Mouse (Mus musculus) forebrain, embryonic 11.5 days (tissue): ENCODE measurements around the gene Actn2. TPM values are rescaled to one million over a fixed set of nuclear protein-coding genes. Genes with fewer than 3 reads are reported as not detected.

Source experiments
- ATAC-seq: fragments of 200-750 bp; cut with Nextera tagmentation; replicated peaks from 2 replicates; pipeline ENCODE4 v1.8.0; 2017; ENCODE audit warnings: moderate TSS enrichment; ENCODE audit not compliant: low FRiP score
- DNase-seq: peaks from one replicate; pipeline ENCODE4 v3.0.0-alpha.2; 2017; ENCODE audit warnings: low spot score
- H3K27ac ChIP-seq: fragments of 300-500 bp; sonication (generic); 2 replicates; pipeline ENCODE4 v1.5.1; 2014; ENCODE audit warnings: low read depth, low read length
- H3K27me3 ChIP-seq: fragments of 300-500 bp; sonication (generic); 2 replicates; pipeline ENCODE4 v1.6.1; 2014; ENCODE audit warnings: mild to moderate bottlenecking, low read length, mixed read lengths; ENCODE audit not compliant: control insufficient read depth, insufficient read depth
- H3K36me3 ChIP-seq: fragments of 300-500 bp; sonication (generic); 2 replicates; pipeline ENCODE4 v1.6.1; 2014; ENCODE audit warnings: mild to moderate bottlenecking, low read length, moderate library complexity, mixed read lengths; ENCODE audit not compliant: control insufficient read depth, insufficient read depth
- H3K4me1 ChIP-seq: fragments of 300-500 bp; sonication (generic); replicated peaks from 2 replicates; pipeline ENCODE4 v1.6.1; 2014; ENCODE audit warnings: low read length, mixed read lengths; ENCODE audit not compliant: control insufficient read depth, insufficient read depth
- H3K4me2 ChIP-seq: fragments of 300-500 bp; sonication (generic); 2 replicates; pipeline ENCODE4 v1.6.1; 2014; ENCODE audit warnings: low read depth, mild to moderate bottlenecking, low read length, moderate library complexity, mixed read lengths; ENCODE audit not compliant: severe bottlenecking
- H3K4me3 ChIP-seq: fragments of 300-500 bp; sonication (generic); 2 replicates; pipeline ENCODE4 v1.5.1; 2014; ENCODE audit warnings: low read depth, low read length
- H3K9ac ChIP-seq: fragments of 300-500 bp; sonication (generic); 2 replicates; pipeline ENCODE4 v1.6.1; 2014; ENCODE audit warnings: low read length
- H3K9me3 ChIP-seq: fragments of 300-500 bp; sonication (generic); 2 replicates; pipeline ENCODE4 v1.6.1; 2016; ENCODE audit warnings: low read length, mixed read lengths; ENCODE audit not compliant: control insufficient read depth
- WGBS: fragments of 180-500 bp; shearing (Covaris S2); extraction: QIAGEN DNeasy Blood & Tissue Kit; methylation state at CpG from one replicate; pipeline ENCODE4 v1.1.7; 2014; 5-methylcytosine and 5-hydroxymethylcytosine counted together
- polyA plus RNA-seq: library from polyadenylated mRNA; unstranded; fragments of >200 nt; fragmentation: Nextera tagmentation; extraction: Ambion mirVana; gene quantifications from 2 replicates; pipeline ENCODE4 v1.2.1, GENCODE M21; 2014

The Actn2 gene
- polyA plus RNA-seq, 1 experiment from 2014 or later = 0.41 TPM

- no peaks in the 10 kb centered on the region for H3K4me1 ChIP-seq
- H3K9me3 ChIP-seq = no peaks in the 10 kb centered on the region
- DNase-seq (no peak), ATAC-seq (no peak)
- H3K27me3 ChIP-seq = no peaks in the 10 kb centered on the region
- H3K4me2 ChIP-seq = no peak overlapping the region
- no peak overlapping the region for H3K4me3 ChIP-seq
- 88% methylated on average over 12 of the region's 12 CpGs for WGBS
- no peaks in the 10 kb centered on the region for H3K36me3 ChIP-seq
- no peak overlapping the region for H3K27ac ChIP-seq
- H3K9ac ChIP-seq = no peak overlapping the region
Measured at GRCm38 (mm10) chr13:12308878-12309277, 31.7 kb downstream of the Actn2 start.

- 88% methylated on average over 8 of the region's 8 CpGs for WGBS
- H3K36me3 ChIP-seq = no peaks in the 10 kb centered on the region
- H3K27ac ChIP-seq = no peak overlapping the region
- DNase-seq (no peak), ATAC-seq (no peak)
- no peak overlapping the region for H3K4me3 ChIP-seq
- no peak overlapping the region for H3K9ac ChIP-seq
- H3K4me1 ChIP-seq = no peaks in the 10 kb centered on the region
- no peaks in the 10 kb centered on the region for H3K9me3 ChIP-seq
- no peaks in the 10 kb centered on the region for H3K27me3 ChIP-seq
- no peak overlapping the region for H3K4me2 ChIP-seq
Measured at GRCm38 (mm10) chr13:12308473-12308872, 32.1 kb downstream of the Actn2 start.

GRCm38 (mm10) chr13:12307286-12307685 is 33.3 kb downstream of the Actn2 start:
- Histone ChIP-seq H3K4me3 (no peak overlapping the region), H3K9ac (no peak overlapping the region), H3K9me3 (no peaks in the 10 kb centered on the region), H3K27me3 (no peaks in the 10 kb centered on the region), H3K36me3 (no peaks in the 10 kb centered on the region), H3K4me1 (no peaks in the 10 kb centered on the region), H3K27ac (no peak overlapping the region), H3K4me2 (no peak overlapping the region)
- DNase-seq (no peak), ATAC-seq (no peak)
- 76% methylated on average over 4 of the region's 4 CpGs for WGBS

- 87% methylated on average over 8 of the region's 8 CpGs for WGBS
- DNase-seq = no peak
- H3K9ac ChIP-seq = no peak overlapping the region
Measured at GRCm38 (mm10) chr13:12305540-12305939, 35.0 kb downstream of the Actn2 start.

GRCm38 (mm10) chr13:12304991-12305390 is 35.6 kb downstream of the Actn2 start:
- WGBS = 89% methylated on average over 5 of the region's 5 CpGs
- Histone ChIP-seq H3K27me3 (no peaks in the 10 kb centered on the region), H3K36me3 (no peaks in the 10 kb centered on the region), H3K4me3 (no peak overlapping the region), H3K4me2 (no peak overlapping the region), H3K27ac (no peak overlapping the region), H3K9ac (no peak overlapping the region), H3K9me3 (no peaks in the 10 kb centered on the region), H3K4me1 (no peaks in the 10 kb centered on the region)
- no peak for DNase-seq
- ATAC-seq = no peak

More at GRCm38 (mm10) chr13:12305540-12305939, 35.0 kb downstream of the Actn2 start:
- no peaks in the 10 kb centered on the region for H3K4me1 ChIP-seq
- no peak overlapping the region for H3K4me2 ChIP-seq
- no peaks in the 10 kb centered on the region for H3K27me3 ChIP-seq
- no peak overlapping the region for H3K4me3 ChIP-seq
- ATAC-seq = no peak
- no peaks in the 10 kb centered on the region for H3K9me3 ChIP-seq
- no peak overlapping the region for H3K27ac ChIP-seq
- H3K36me3 ChIP-seq = no peaks in the 10 kb centered on the region

GRCm38 (mm10) chr13:12297777-12298176 is 42.8 kb downstream of the Actn2 start:
- Histone ChIP-seq H3K9me3 (no peaks in the 10 kb centered on the region), H3K4me3 (no peak overlapping the region), H3K4me2 (no peak overlapping the region), H3K36me3 (no peaks in the 10 kb centered on the region), H3K27ac (no peak overlapping the region), H3K27me3 (no peaks in the 10 kb centered on the region), H3K4me1 (no peaks in the 10 kb centered on the region; the same call in 1 of the 2 replicates), H3K9ac (no peak overlapping the region)
- ATAC-seq = no peak
- WGBS = 82% methylated on average over 6 of the region's 6 CpGs
- DNase-seq = no peak

GRCm38 (mm10) chr13:12296701-12297100 is 43.9 kb downstream of the Actn2 start:
- Histone ChIP-seq H3K27me3 (no peaks in the 10 kb centered on the region), H3K4me2 (no peak overlapping the region), H3K4me1 (no peaks in the 10 kb centered on the region; the same call in 1 of the 2 replicates), H3K4me3 (no peak overlapping the region), H3K27ac (no peak overlapping the region), H3K36me3 (no peaks in the 10 kb centered on the region), H3K9ac (no peak overlapping the region), H3K9me3 (no peaks in the 10 kb centered on the region)
- ATAC-seq (no peak), DNase-seq (no peak)
- 86% methylated on average over 3 of the region's 3 CpGs for WGBS

GRCm38 (mm10) chr13:12293810-12294209 is 46.8 kb downstream of the Actn2 start:
- Histone ChIP-seq H3K4me3 (no peak overlapping the region), H3K4me2 (no peak overlapping the region), H3K9me3 (no peaks in the 10 kb centered on the region), H3K9ac (no peak overlapping the region), H3K27ac (no peak overlapping the region), H3K4me1 (no peaks in the 10 kb centered on the region; the same call in 1 of the 2 replicates), H3K36me3 (no peaks in the 10 kb centered on the region), H3K27me3 (no peaks in the 10 kb centered on the region)
- no peak for DNase-seq
- WGBS = 88% methylated on average over 7 of the region's 7 CpGs
- ATAC-seq = no peak

- DNase-seq (no peak), ATAC-seq (no peak)
- H3K9ac ChIP-seq = no peak overlapping the region
- H3K36me3 ChIP-seq = no peaks in the 10 kb centered on the region
- no peaks in the 10 kb centered on the region for H3K9me3 ChIP-seq
- H3K4me1 ChIP-seq = no peaks in the 10 kb centered on the region; the same call in 1 of the 2 replicates
- 89% methylated on average over 7 of the region's 7 CpGs for WGBS
- H3K27ac ChIP-seq = no peak overlapping the region
- no peak overlapping the region for H3K4me2 ChIP-seq
- no peaks in the 10 kb centered on the region for H3K27me3 ChIP-seq
- no peak overlapping the region for H3K4me3 ChIP-seq
Measured at GRCm38 (mm10) chr13:12290700-12291099, 49.9 kb downstream of the Actn2 start.
